Mouse (Mus musculus) right cerebral cortex, adult 18-20 months (tissue): Measurements from ENCODE around the gene Zscan22.
"Not testable (repeated sequence)": the region's sequence is repeated elsewhere in the genome, so short reads cannot be mapped to it uniquely, and the experiment has no call there.

Experiments
- DNase-seq: peaks from one replicate; pipeline ENCODE4 v3.0.0; 2022; ENCODE audit warnings: mixed read lengths

Zscan22 gene

DNA sequence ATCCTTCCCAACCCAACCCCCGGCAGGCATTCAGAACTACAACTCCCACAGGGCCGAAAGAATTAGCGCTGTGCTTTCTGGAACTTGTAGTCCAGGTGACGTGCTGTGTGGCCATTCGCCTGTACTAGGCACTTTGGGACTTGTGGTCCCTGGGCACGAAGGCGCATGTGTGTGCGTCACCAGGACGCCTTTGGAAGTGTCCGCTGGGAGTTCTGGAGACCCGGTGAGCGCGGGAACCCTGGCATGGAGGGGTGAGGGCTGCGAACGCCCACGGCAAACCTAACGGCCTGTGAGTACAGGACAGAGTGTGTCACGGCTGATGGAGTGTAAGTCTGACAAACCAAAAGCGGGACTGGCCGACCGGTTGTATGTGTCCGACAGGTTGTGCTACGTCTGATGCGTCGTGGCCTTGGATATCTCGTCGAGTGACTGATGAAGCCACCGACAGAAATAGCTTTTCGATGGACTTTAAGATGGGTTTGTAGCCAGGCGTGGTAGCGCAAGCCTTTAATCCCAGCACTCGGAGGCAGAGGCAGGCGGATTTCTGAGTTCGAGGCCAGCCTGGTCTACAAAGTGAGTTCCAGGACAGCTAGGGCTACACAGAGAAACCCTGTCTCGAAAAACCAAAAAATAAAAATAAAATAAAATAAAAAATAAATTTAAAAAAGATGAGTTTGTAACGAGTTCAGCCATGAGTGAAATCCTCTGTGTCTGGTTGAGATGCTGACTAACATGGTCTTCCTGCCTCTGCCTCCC lies at the start of gene Zscan22:
TSS of gene Zscan22 (plus strand) at position 161 of the 756 bp plus-strand sequence.
- DNase-seq, result peak; percentile 97

DNA sequence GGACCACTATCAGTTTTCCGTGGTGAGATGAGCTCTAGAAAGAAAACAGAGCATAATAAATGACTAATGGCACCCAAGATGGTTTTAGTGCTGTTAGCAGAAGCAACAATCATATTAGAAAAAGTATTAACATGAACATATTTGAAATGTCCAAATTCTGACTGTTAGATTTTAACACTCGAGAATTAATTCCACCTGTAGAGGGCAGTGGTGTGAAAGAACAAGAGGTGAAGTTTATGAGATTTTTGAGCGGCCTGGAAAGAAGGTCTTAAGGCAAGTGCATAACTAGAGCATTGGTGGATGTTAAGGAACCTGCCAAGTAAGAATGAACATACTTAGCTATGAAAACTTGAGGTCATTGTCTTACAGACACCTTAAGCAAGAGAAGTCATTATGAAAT lies 23.3 kb upstream of the Zscan22 start:
- DNase-seq, result no peak

DNA sequence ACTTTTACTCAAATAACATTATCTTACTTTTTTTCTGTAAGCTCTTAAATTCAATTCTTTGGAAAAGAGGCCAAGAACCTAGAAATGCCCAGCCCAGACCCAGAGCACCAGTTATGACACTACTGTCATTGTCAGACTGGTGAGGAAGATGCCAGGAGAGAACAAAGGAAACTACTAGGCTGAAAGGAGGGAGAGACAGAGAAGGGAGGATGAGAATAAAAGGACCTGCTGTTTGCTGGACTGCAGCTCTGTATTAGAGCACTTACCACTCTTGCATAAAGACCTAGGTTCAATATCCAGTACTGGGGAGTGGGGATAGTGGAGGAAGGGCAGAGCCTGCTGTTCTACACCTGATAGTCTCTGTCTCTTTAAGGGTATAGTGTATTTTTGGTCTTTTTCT lies 17.6 kb upstream of the Zscan22 start:
- no peak for DNase-seq

DNA sequence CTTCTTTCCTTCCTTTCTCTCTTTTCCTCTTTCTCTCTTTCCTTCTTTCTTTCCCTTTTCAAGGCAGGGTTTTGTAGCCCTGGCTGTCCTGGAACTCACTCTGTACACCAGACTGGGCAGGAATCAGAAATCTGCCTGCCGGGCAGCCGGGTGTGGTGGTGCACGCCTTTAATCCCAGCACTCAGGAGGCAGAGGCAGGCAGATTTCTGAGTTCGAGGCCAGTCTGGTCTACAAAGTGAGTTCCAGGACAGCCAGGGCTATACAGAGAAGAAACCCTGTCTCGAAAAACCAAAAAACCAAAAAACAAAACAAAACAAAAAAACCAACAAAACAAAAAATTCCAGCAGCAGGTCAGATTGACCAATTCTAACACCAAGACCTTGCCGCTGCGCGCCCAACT lies 17.1 kb upstream of the Zscan22 start:
- not testable (repeated sequence) for DNase-seq

DNA sequence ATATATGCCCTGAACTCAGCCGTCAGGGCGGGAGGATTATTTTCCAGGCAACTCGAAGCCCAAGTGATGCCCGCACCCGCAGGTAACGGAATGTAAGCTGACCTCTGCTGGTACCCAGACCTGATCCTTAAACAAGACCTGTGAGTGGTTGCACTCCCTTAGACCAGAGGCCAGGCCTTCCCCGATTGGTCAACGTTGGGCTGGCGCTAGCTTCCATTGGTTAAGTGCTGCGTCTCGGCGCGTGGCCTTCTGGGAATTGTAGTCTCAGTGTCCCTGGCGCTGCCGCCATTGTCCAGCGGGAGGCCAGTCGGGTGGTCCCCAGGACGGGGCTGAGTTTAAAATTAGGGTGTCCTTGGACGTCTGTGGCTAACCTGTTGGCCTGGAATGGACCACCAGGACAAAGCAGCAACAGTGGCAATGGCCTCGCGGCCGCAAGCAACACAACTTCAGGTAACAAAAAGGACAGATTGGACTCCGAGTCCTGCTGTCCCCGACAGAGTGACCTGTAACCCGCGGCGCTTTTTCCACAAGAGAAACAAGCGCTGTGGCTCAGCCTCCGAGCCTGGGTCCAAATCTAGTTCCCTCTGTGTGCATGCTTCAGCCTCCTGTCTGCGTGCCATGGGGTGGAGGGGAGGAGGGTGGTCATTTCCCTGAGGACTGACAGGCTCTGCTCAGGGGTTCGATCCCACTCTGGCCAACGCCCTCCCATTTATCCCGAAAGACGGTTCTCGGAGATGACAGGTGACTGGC lies 16.5 kb upstream of the Zscan22 start, which contains the start of gene Zfp128:
TSS of gene Zfp128 (plus strand) at position 267 of the 750 bp plus-strand sequence.
- DNase-seq, result peak; percentile 97

DNA sequence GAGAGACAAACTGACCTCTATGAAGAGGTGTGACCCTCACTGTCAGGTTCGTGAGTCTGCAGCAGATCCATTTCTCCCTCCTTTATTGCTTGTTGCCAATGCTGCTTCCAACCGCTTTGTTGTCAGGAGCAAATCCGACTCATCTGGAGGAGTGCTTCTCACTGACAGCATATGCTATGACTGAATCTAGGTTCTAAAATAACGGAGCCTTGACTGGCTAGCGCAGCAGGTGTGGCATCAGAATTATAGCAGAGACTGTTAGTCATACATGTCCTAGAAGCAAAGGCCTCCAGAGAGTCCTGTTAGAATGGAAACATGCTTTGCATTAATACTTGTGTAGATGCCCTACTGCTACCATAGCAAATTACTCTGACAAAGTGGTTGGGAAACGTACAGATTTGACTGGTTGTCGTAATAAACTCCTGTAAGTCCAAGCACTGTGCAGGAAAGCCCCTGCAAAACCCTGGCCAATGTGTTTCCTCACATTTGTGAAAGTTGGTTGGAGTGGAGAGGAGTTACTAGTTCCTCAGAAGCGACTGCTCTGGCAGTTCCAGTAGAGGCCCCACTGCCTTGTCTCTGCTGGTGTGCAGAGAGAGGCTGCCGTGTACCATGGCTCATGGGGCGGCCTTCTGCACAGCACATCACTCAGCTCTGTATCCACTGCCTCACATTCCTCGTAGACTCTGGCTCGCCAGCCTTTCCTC lies 10.9 kb upstream of the Zscan22 start:
- no peak for DNase-seq

DNA sequence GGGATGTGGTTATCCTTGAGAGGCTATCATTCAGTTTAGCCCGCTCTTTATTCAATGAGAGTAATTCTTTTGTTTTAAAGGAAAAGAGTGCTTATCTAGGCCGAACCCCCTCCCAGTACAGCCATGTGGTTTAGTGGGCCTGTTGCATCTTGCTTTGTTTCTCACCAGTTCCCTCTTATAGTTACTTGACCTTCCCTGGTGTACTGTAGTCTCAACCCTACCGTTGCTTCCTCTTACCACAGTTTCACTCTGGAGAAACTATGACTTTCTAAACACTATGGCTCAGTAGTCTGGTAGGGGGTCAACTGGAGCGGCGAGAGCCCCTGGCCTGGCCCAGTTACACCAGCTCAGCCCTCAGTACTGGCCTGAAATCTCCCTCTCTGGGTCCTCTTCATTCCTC lies 10.0 kb upstream of the Zscan22 start:
- no peak for DNase-seq

DNA sequence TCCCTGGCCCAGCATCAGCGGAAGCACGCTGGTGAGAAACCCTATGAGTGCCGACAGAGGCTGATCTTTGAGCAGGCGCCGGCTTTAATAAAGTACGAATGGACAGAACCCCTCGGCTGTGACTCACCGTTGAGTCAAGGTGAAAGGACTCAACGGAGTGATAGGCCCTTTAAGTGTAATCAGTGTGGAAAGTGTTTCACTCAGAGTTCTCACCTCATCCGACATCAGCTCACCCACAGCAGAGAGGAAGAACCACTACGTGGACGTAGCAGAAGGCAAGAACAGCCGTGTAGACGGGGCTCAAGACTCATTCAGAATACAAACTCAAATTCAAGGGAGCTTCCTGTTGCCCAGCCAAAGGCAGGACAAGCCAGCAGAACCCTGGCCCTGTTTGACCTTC lies 6.7 kb upstream of the Zscan22 start:
- no peak for DNase-seq

DNA sequence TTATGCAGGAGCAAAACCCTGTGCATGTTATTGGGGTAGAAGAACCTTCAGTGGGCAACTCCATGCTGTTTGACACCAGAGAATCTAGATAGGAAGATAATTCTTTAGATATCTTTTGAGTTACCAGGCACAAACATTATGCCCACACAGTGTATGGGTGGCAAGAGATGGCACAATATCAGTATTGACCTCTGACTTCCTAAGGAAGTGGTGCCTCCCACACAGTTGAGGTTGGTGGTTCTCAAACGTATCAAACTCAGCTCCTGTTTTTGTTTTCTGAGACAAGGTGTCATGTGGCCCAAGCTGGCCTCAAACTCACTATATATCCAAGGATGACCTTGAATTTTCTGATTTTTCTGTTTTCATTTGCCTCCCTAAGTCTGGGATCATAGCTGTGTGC lies 6.3 kb upstream of the Zscan22 start:
- DNase-seq, result no peak

DNA sequence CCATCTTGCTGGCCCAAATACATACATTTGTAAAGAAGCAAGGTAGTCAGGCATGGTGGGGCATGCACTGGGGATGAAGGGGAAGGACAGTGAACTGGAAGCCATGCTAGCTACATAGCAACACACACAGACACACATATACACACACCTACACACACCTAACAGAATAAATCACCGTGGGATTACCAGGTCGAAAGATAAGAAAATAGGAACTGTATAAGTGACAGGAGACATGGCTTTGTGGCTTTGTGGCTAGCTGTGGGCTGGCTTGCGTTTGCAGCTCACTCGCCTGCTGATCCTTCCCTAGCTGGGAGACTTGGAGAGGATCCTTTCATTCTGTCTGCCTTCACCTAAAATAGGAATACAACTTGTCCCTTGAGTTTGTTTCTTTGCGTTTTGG lies 3.9 kb downstream of the Zscan22 start:
- DNase-seq, result no peak

DNA sequence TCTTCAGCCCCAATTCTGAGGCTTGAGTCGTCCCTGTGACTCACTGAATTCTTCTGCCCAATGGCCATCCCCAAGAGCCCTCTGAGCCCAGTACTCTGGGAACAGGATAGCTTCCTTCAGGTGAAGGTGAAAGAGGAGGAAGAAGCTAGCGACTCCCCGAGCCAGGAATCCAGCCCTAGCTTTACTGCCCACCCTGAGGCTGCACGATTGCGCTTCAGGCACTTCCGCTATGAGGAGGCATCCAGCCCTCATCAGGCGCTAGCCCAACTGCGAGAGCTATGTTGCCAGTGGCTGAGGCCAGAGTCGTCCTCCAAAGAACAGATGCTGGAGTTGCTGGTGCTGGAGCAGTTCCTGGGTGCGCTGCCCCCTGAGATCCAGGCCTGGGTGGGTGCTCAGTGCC lies 6.0 kb downstream of the Zscan22 start:
- no peak for DNase-seq

DNA sequence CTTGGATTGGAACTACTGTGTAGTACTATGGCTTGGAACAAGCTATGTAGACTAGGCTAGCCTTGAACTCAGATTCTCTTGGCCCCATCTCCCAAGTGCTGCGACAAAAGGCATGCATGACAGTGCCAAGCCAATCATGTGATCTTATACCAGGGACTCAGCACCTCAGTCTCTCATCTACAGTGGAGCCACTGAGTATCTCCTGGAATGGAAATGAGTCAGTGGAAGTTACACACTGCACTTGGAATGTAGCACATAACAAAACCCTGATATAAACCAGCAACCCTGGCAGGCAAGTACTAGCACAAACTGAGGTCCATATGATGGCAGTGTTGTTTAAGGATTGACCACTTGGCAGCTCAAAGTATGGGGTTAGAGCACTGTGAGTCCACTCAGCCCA lies 7.5 kb downstream of the Zscan22 start:
- DNase-seq, result no peak

DNA sequence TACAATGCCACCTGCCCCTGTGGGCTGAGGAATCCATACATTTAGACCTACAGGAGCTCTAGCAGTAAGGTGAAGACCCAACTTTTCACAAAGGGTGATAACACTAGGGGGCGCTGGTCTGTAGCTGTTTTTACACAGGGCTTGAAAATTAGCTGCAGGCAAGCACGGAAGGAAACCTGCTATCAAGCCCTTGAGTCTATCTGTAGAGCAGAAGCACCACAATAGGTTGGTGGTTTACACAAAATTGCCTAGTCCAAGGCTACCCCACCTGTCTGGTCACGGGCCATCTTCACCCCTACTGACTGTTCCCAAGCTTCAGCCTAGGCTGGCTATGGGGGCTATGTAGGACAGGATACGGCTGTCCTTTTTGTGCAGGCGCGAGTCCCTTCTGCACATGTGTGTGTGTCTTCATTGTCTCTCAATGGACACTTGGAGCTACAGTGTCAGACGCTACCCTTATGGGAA lies 11.9 kb downstream of the Zscan22 start:
- DNase-seq, result peak; percentile 75

DNA sequence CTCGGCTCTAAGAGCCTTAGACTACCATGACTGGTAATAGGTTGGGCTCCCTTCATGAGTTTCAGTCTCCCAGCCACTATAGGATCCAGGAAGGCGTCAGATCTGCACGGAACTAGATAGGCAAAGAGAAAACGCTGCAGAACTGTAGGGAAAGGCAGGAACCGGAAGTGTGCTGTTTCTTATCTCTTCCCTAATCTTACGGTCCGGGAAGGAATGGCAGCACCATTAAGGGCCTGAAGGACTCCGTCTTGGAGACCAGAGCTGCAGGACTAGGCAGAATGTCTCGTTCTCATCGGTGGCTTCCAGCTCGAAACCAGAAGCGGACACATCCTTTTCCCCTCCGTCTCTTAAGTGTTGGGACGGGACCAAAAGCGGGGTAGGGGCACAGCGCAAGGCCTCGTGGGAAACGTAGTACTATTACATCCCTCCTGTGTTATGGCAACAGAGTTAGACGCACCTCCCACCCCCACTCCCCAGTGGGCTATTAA lies 12.6 kb downstream of the Zscan22 start:
- DNase-seq, result peak; percentile 70

DNA sequence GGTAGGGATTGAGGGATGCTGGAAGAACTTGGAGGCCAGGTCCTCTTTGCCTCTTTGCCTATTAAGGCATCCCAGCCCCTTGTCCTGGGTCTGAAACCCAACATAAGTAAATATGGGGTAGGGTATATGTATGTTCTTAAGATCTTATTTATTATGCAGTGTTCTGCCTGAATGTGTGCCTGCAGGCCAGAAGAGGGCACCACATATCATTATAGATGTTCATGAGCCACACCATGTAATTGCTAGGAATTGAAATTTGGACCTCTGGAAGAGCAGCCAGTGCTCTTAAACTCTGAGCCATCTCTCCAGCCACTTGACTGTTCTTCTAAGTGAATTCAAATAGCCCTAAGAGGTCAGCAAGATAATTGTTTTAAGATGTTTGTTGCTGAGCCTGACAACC lies 15.9 kb downstream of the Zscan22 start:
- DNase-seq, result no peak

DNA sequence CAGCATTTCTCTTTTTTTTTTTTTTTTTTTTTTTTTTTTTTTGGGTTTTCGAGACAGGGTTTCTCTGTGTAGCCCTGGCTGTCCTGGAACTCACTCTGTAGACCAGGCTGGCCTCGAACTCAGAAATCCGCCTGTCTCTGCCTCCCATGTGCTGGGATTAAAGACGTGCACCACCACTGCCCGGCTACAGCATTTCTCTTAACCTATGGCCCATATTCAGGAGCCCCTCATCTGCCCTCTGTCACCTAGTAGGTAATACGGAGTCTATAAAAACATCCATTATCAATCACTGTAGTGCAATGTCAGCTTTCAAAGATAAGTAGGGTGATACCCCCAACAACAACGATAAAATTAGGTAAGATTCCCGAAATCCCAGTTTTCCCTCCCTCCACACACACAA lies 22.9 kb downstream of the Zscan22 start:
- DNase-seq, result not testable (repeated sequence)

DNA sequence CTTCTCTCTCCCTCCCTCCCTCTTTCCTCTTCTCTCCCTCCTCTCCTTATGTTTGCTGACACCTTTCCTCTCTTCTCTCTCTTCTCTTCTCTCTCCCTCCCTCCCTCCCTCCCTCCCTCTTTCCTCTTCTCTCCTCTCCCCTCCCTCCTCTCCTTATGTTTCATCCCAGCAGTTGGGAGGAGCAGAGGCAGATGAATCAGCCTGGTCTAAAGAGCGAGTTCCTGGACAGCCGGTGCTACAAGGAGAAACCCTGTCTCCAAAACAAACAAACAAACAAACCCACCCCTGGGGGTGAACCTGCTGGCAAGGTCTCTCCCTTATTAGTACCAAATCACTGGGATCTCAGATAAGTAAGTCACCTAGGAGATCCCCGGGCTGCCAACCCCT lies 23.7 kb downstream of the Zscan22 start:
- no peak for DNase-seq

DNA sequence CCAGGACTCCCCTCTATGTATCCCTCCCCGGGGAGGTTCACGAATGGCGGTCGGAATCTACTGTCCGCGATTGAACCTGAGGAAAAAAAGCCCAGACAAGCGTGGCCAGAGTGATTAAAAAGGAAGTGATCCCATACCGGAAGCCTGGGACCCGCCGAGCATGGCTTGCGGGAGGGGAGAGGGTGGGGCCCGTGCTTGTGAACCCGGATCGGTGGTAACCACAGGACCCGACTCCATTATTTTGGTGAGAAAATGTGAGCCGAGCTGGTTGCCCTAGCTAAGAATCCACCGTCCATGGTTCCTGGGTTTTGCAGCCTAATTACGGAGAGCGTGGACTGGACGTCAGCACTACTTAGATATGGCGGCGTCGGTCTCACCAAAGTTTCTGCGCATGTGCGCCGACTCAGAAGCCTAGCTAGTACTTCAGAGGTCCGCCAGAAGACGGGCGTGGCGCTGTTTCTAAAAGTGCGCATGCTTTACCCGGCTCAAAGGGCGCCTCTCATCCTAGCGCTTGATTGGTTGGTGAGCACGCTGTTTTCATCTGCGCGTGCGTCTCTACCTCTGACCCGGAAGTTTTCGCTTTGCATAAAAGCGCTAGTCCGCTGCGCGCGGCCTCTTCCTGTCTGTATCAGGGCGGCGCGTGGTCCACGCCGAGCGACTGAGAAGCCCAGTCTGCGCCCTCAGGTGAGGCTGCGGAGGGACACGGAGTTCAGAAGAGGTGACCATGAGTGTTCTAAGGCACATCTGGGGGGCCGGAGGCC lies 24.3 kb downstream of the Zscan22 start, which contains the start of gene Rps5:
TSS of gene Rps5 (plus strand) at position 586 of the 761 bp plus-strand sequence.
- peak; percentile 99 for DNase-seq

DNA sequence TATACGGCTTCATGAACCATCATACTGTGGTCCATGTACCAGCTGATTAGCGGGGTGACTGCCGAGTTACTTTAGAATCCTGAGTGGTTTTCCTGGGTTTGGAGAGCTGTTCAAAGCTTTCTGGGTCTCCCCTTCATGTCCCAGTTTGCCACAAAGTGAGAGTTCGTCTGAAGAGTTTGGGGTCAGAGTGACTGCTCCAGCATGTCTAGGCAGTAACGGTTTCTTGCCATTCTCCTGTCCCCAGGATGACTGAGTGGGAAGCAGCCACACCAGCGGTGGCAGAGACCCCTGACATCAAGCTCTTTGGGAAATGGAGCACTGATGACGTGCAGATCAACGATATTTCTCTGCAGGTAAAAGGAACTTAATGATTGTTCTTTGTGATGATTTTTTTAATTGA lies 25.1 kb downstream of the Zscan22 start:
- DNase-seq, result no peak

DNA sequence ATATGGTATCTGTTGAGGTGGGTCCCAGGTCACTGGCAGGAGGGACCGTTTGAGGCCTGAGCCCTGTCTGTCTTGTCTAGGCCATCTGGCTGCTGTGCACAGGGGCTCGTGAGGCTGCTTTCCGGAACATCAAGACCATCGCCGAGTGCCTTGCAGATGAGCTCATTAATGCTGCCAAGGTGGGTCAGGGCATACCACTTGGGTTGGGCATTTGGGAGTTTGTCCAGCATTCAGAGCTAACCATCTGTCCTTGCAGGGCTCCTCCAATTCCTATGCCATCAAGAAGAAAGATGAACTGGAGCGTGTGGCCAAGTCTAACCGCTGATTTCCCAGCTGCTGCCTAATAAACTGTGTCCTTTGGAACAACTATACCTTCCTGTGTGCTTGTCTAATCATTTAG lies 28.7 kb downstream of the Zscan22 start:
- DNase-seq, result no peak

DNA sequence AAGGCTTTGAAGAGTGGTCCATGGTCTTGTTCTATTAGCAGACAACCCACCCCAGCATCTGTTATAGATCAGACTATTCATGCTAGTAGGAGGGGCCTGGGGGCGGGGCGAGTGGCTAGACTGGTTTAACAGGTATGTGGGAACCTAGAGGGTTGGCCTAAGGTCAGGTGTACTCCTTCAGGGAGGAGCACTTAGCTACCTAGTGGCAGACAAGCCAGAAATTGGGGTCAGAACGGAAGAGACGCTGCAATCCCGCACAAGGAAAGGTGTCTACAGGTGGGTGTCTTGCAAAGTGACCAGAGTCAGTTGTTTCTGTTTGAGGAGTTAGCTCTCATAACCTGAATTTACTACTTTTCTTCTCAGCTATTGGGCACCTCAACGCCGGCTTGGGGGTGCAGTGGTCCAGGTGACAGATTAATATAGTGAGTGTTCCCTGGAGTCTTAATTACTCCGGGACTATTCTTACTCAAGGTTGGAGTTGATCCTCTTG lies 29.6 kb downstream of the Zscan22 start, which contains the start of gene Rnf225:
TSS of gene Rnf225 (plus strand) at position 226 of the 490 bp plus-strand sequence.
- no peak for DNase-seq
